Mouse (Mus musculus) liver, embryonic 11.5 days (tissue): ENCODE measurements at regions not wholly inside any gene's neighbourhood (a gene's known extent, or its start where the extent isn't known, plus 50 kb on each side); places are given as distances from the start of the nearest gene placed in this dataset.

ENCODE experiments used
- ATAC-seq: fragments of 200-750 bp; cut with Nextera tagmentation; replicated peaks from 2 replicates; pipeline ENCODE4 v1.8.0; 2017; ENCODE audit warnings: moderate number of reproducible peaks, mild to moderate bottlenecking, moderate TSS enrichment, moderate library complexity; ENCODE audit not compliant: low FRiP score
- DNase-seq: peaks from one replicate; pipeline ENCODE4 v3.0.0-alpha.2; 2017; ENCODE audit warnings: low spot score
- H3K27ac ChIP-seq: fragments of 300-500 bp; sonication (generic); 2 replicates; pipeline ENCODE4 v1.5.1; 2014; ENCODE audit warnings: mild to moderate bottlenecking, low read depth, low read length, control low read depth
- H3K27me3 ChIP-seq: fragments of 300-500 bp; sonication (generic); replicated peaks from 2 replicates; pipeline ENCODE4 v1.6.1; 2014; ENCODE audit warnings: low read length, mixed read lengths; ENCODE audit not compliant: control insufficient read depth, insufficient read depth
- H3K36me3 ChIP-seq: fragments of 300-500 bp; sonication (generic); 2 replicates; pipeline ENCODE4 v1.6.1; 2014; ENCODE audit warnings: mild to moderate bottlenecking, low read length, moderate library complexity, mixed read lengths; ENCODE audit not compliant: control insufficient read depth, insufficient read depth
- H3K4me1 ChIP-seq: fragments of 300-500 bp; sonication (generic); replicated peaks from 2 replicates; pipeline ENCODE4 v1.6.1; 2014; ENCODE audit warnings: low read length, mixed read lengths; ENCODE audit not compliant: control insufficient read depth, insufficient read depth
- H3K4me2 ChIP-seq: fragments of 300-500 bp; sonication (generic); 2 replicates; pipeline ENCODE4 v1.6.1; 2014; ENCODE audit warnings: mild to moderate bottlenecking, control low read depth, moderate library complexity
- H3K4me3 ChIP-seq: fragments of 300-500 bp; sonication (generic); 2 replicates; pipeline ENCODE4 v1.5.1; 2014; ENCODE audit warnings: low read depth, low read length, control low read depth
- H3K9ac ChIP-seq: fragments of 300-500 bp; sonication (generic); 2 replicates; pipeline ENCODE4 v1.6.1; 2014; ENCODE audit warnings: low read depth, low read length, control low read depth
- H3K9me3 ChIP-seq: fragments of 300-500 bp; sonication (generic); 2 replicates; pipeline ENCODE4 v1.6.1; 2016; ENCODE audit warnings: low read length, inconsistent platforms, mixed read lengths; ENCODE audit not compliant: control insufficient read depth
- WGBS: fragments of 180-500 bp; shearing (Covaris S2); extraction: QIAGEN DNeasy Blood & Tissue Kit; methylation state at CpG from one replicate; pipeline ENCODE4 v1.1.7; 2014; 5-methylcytosine and 5-hydroxymethylcytosine counted together

GRCm38 (mm10) chr2:117421376-117421775 lies 78.6 kb upstream of the Rasgrp1 start:
- H3K4me3 ChIP-seq, result no peak overlapping the region
- H3K9me3 ChIP-seq, result no peaks in the 10 kb centered on the region
- no peaks in the 10 kb centered on the region for H3K27me3 ChIP-seq
- H3K9ac ChIP-seq, result no peak overlapping the region
- no peak for ATAC-seq
- no peak overlapping the region for H3K27ac ChIP-seq
- no peak overlapping the region for H3K4me2 ChIP-seq
- no peaks in the 10 kb centered on the region for H3K36me3 ChIP-seq
- 67% methylated on average over 4 of the region's 4 CpGs for WGBS
- no peaks in the 10 kb centered on the region for H3K4me1 ChIP-seq
- DNase-seq, result no peak

- Histone ChIP-seq H3K4me2 (no peak overlapping the region), H3K4me1 (no peaks in the 10 kb centered on the region), H3K9me3 (no peaks in the 10 kb centered on the region), H3K27ac (no peak overlapping the region), H3K4me3 (no peak overlapping the region), H3K27me3 (no peaks in the 10 kb centered on the region), H3K36me3 (no peaks in the 10 kb centered on the region), H3K9ac (no peak overlapping the region)
- ATAC-seq (no peak), DNase-seq (no peak)
- 59% methylated on average over 4 of the region's 4 CpGs for WGBS
Measured at GRCm38 (mm10) chr2:117422756-117423155, 80.0 kb upstream of the Rasgrp1 start.

GRCm38 (mm10) chr2:117429205-117429604 lies 86.4 kb upstream of the Rasgrp1 start:
- Histone ChIP-seq H3K4me2 (no peak overlapping the region), H3K27me3 (no peaks in the 10 kb centered on the region), H3K4me1 (no peaks in the 10 kb centered on the region), H3K9me3 (no peaks in the 10 kb centered on the region), H3K9ac (no peak overlapping the region), H3K36me3 (no peaks in the 10 kb centered on the region), H3K4me3 (no peak overlapping the region), H3K27ac (no peak overlapping the region)
- ATAC-seq (no peak), DNase-seq (no peak)
- WGBS, result 61% methylated on average over 9 of the region's 9 CpGs

- Histone ChIP-seq H3K4me1 (no peaks in the 10 kb centered on the region), H3K9me3 (no peaks in the 10 kb centered on the region), H3K27ac (no peak overlapping the region), H3K36me3 (no peaks in the 10 kb centered on the region), H3K4me3 (no peak overlapping the region), H3K4me2 (no peak overlapping the region), H3K27me3 (no peaks in the 10 kb centered on the region), H3K9ac (no peak overlapping the region)
- WGBS, result 47% methylated on average over 6 of the region's 6 CpGs
- DNase-seq, result no peak
- ATAC-seq, result no peak
Measured at GRCm38 (mm10) chr2:117432010-117432409, 89.2 kb upstream of the Rasgrp1 start.

GRCm38 (mm10) chr2:117432923-117433322 lies 90.1 kb upstream of the Rasgrp1 start:
- H3K4me2 ChIP-seq, result no peak overlapping the region
- no peaks in the 10 kb centered on the region for H3K27me3 ChIP-seq
- no peak overlapping the region for H3K4me3 ChIP-seq
- H3K9ac ChIP-seq, result no peak overlapping the region
- ATAC-seq, result no peak
- WGBS, result 72% methylated on average over 2 of the region's 2 CpGs
- H3K9me3 ChIP-seq, result no peaks in the 10 kb centered on the region
- no peak overlapping the region for H3K27ac ChIP-seq
- H3K36me3 ChIP-seq, result no peaks in the 10 kb centered on the region
- no peak for DNase-seq
- H3K4me1 ChIP-seq, result no peaks in the 10 kb centered on the region

- no peak overlapping the region for H3K9ac ChIP-seq
- no peaks in the 10 kb centered on the region for H3K27me3 ChIP-seq
- no peak overlapping the region for H3K4me2 ChIP-seq
- DNase-seq (no peak), ATAC-seq (no peak)
- H3K27ac ChIP-seq, result no peak overlapping the region
- 63% methylated on average over 2 of the region's 2 CpGs for WGBS
- H3K4me3 ChIP-seq, result no peak overlapping the region
- no peaks in the 10 kb centered on the region for H3K9me3 ChIP-seq
- no peaks in the 10 kb centered on the region for H3K36me3 ChIP-seq
- H3K4me1 ChIP-seq, result no peaks in the 10 kb centered on the region
Measured at GRCm38 (mm10) chr2:117433482-117433881, 90.7 kb upstream of the Rasgrp1 start.

GRCm38 (mm10) chr2:117438079-117438478 lies 95.3 kb upstream of the Rasgrp1 start:
- WGBS, result 77% methylated on average over 12 of the region's 12 CpGs
- Histone ChIP-seq H3K9me3 (no peaks in the 10 kb centered on the region), H3K27ac (no peak overlapping the region), H3K4me2 (no peak overlapping the region), H3K4me3 (no peak overlapping the region), H3K27me3 (no peaks in the 10 kb centered on the region), H3K9ac (no peak overlapping the region), H3K4me1 (no peaks in the 10 kb centered on the region), H3K36me3 (no peaks in the 10 kb centered on the region)
- DNase-seq (no peak), ATAC-seq (no peak)

GRCm38 (mm10) chr2:117438586-117439371 lies 96.0 kb upstream of the Rasgrp1 start:
- Histone ChIP-seq H3K27ac (no peak overlapping the region), H3K9me3 (no peaks in the 10 kb centered on the region), H3K4me1 (no peaks in the 10 kb centered on the region), H3K27me3 (no peaks in the 10 kb centered on the region), H3K9ac (no peak overlapping the region), H3K36me3 (no peaks in the 10 kb centered on the region), H3K4me3 (no peak overlapping the region), H3K4me2 (no peak overlapping the region)
- 61% methylated on average over 8 of the region's 8 CpGs for WGBS
- peak; percentile 64 for ATAC-seq
- DNase-seq, result peak; percentile 39
